In the genomic region with DNA sequence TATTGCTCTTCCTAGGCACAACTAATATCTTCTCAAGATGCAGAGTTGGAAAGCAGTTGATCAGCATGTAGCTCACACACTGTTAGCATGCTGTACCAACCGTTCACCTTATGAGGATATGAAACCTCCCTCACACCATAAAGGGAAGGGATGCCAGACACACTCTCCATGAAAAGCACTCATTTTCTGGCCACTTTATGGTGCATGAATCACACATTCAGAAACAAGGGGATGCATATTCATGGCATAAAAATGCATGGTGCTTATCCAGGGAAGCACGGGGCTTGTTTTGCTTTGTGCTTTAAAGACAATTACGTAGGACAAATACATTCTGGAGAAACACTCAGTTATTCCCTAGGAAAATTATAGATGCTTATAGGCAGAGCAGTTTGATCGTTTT, we compare ENCODE assay signal across 29 mouse cellular contexts.
DNase-seq lines count a peak whose midpoint lies in the region; ATAC-seq and TF ChIP-seq lines count a peak whose summit lies in the region.
"Had no signal": no experiment of that assay in that cellular context is flagged by ENCODE, and none has a peak within 500 bp of the region (broad histone marks: within the 10 kb centered on the region; RNA-seq: fewer than 3 reads in every experiment).

No protein-coding gene starts in this region.

- TF ChIP-seq POLR2A in olfactory bulb, adult 2 months (IDR thresholded peaks at IDR 0.05; ENCODE audit: insufficient read depth, low read depth, low read length): no peak

- H3K4me3 ChIP-seq in neural tube, embryonic 13.5 days: no peak overlapping the region
- H3K4me3 ChIP-seq in olfactory bulb, adult 2 months (ENCODE audit: insufficient read depth, low read depth, low read length): no peak overlapping the region
- H3K4me3 ChIP-seq: embryonic facial prominence, embryonic 10.5 days; embryonic facial prominence, embryonic 13.5 days; erythroblast, embryonic 14.5 days; forebrain, embryonic 12.5 days; heart, embryonic 13.5 days; hindbrain, embryonic 12.5 days; hindbrain, embryonic 15.5 days; intestine, embryonic 15.5 days had no signal

- H3K27ac ChIP-seq in neural tube, embryonic 13.5 days (replicated peaks): peak overlapping the region; percentile 50; the same call in 1 of the 2 replicates
- H3K27ac ChIP-seq in olfactory bulb, adult 2 months (ENCODE audit: insufficient read depth, low read depth, low read length): peak overlapping the region; percentile 79
- H3K27ac ChIP-seq: embryonic facial prominence, embryonic 10.5 days; embryonic facial prominence, embryonic 13.5 days; forebrain, embryonic 12.5 days; heart, embryonic 13.5 days; hindbrain, embryonic 12.5 days; hindbrain, embryonic 15.5 days; intestine, embryonic 15.5 days had no signal

- ATAC-seq in frontal cortex, adult (ENCODE audit: low TSS enrichment): peak; percentile 73
- 0 out of 2 replicates have a peak, but pooled peaks have one; percentile 36 for ATAC-seq in neural tube, embryonic 13.5 days (ENCODE audit: low read depth)
- ATAC-seq: forebrain, embryonic 16.5 days; intestine, embryonic 15.5 days; Patski had no signal

- no peak for DNase-seq in frontal cortex, postnatal 14 days (ENCODE audit: low spot score in 2 of 2)
- DNase-seq in neural tube, embryonic 10.5 days (ENCODE audit: extremely low spot score, low spot score): no peak
- no peak for DNase-seq in adrenal gland, postnatal 10 days
- DNase-seq: adrenal gland, postnatal 14 days; B cell, adult 2 months; cerebellum, adult 11-12 months; cerebellum, adult 8-10 months; cerebellum, postnatal 10 days; cerebellum, postnatal 36 days; embryo, embryonic 11 days; gastrocnemius, postnatal 10 days; gastrocnemius, postnatal 36 days; heart, postnatal 14 days; kidney, adult 11 months had no signal

- no peaks in the 10 kb centered on the region for H3K9me3 ChIP-seq in neural tube, embryonic 13.5 days
- H3K9me3 ChIP-seq: embryonic facial prominence, embryonic 13.5 days; hindbrain, embryonic 15.5 days; intestine, embryonic 15.5 days had no signal

- H3K4me1 ChIP-seq in neural tube, embryonic 13.5 days (replicated peaks): peaks cover 8% of the 10 kb centered on the region
- peaks cover 4% of the 10 kb centered on the region; the same call in 1 of the 2 replicates for H3K4me1 ChIP-seq in olfactory bulb, adult 2 months (ENCODE audit: control insufficient read depth, insufficient read depth, low read length)
- H3K4me1 ChIP-seq: embryonic facial prominence, embryonic 10.5 days; embryonic facial prominence, embryonic 13.5 days; forebrain, embryonic 12.5 days; hindbrain, embryonic 12.5 days; intestine, embryonic 15.5 days had no signal

- TF ChIP-seq CTCF in olfactory bulb, adult 2 months (IDR thresholded peaks at IDR 0.05; ENCODE audit: insufficient read depth, low read depth, low read length): no peak

- H3K36me3 ChIP-seq in neural tube, embryonic 13.5 days: no peaks in the 10 kb centered on the region
- H3K36me3 ChIP-seq: embryonic facial prominence, embryonic 10.5 days; embryonic facial prominence, embryonic 13.5 days; forebrain, embryonic 12.5 days; G1E; heart, embryonic 13.5 days; hindbrain, embryonic 12.5 days; hindbrain, embryonic 15.5 days; intestine, embryonic 15.5 days had no signal

- WGBS in neural tube, embryonic 13.5 days: 72% methylated on average over 4 of the region's 4 CpGs
- WGBS in olfactory bulb, adult 2 months: 25% methylated on average over 4 of the region's 4 CpGs

- H3K9ac ChIP-seq in neural tube, embryonic 13.5 days: no peak overlapping the region
- H3K9ac ChIP-seq: embryonic facial prominence, embryonic 13.5 days; forebrain, embryonic 12.5 days; heart, embryonic 13.5 days; hindbrain, embryonic 12.5 days; hindbrain, embryonic 15.5 days; intestine, embryonic 15.5 days had no signal

- H3K4me2 ChIP-seq in neural tube, embryonic 13.5 days: no peak overlapping the region
- H3K4me2 ChIP-seq: embryonic facial prominence, embryonic 13.5 days; forebrain, embryonic 12.5 days; heart, embryonic 13.5 days; hindbrain, embryonic 12.5 days; hindbrain, embryonic 15.5 days; intestine, embryonic 15.5 days had no signal

- no peaks in the 10 kb centered on the region for H3K27me3 ChIP-seq in neural tube, embryonic 13.5 days
- H3K27me3 ChIP-seq: CH12.LX; embryonic facial prominence, embryonic 13.5 days; forebrain, embryonic 12.5 days; heart, embryonic 13.5 days; hindbrain, embryonic 12.5 days; hindbrain, embryonic 15.5 days; intestine, embryonic 15.5 days; Patski had no signal
